21 mouse cellular contexts compared by ENCODE assay signal in genomic region chr2:102527563-102527962, GRCm38 (mm10).
"Had no signal": no experiment of that assay in that cellular context is flagged by ENCODE, and none has a peak within 500 bp of the region (broad histone marks: within the 10 kb centered on the region; RNA-seq: fewer than 3 reads in every experiment).

No protein-coding gene starts in this region.

- DNase-seq: kidney, adult 18-20 months; kidney, adult 9 months; kidney, postnatal 14 days; kidney, postnatal 4 days; liver; lung, adult 18-20 months; lung, postnatal 10 days; lung, postnatal 36 days; retina, postnatal 1 day; right cerebral cortex, postnatal 25 days; spleen, adult 18-20 months; thymus, postnatal 25 days had no signal

- H3K27ac ChIP-seq: limb, embryonic 10.5 days; limb, embryonic 13.5 days; liver, embryonic 12.5 days; liver, embryonic 15.5 days; lung, embryonic 15.5 days; midbrain, embryonic 10.5 days; midbrain, embryonic 13.5 days; stomach, embryonic 15.5 days had no signal

- H3K4me2 ChIP-seq: limb, embryonic 13.5 days; liver, embryonic 12.5 days; liver, embryonic 15.5 days; lung, embryonic 15.5 days; midbrain, embryonic 13.5 days; stomach, embryonic 15.5 days had no signal

- H3K4me1 ChIP-seq: limb, embryonic 10.5 days; limb, embryonic 13.5 days; liver, embryonic 12.5 days; liver, embryonic 15.5 days; lung, embryonic 15.5 days; megakaryocyte, embryonic 14.5 days; midbrain, embryonic 10.5 days; midbrain, embryonic 13.5 days; stomach, embryonic 15.5 days had no signal

- H3K9ac ChIP-seq: limb, embryonic 13.5 days; liver, embryonic 12.5 days; liver, embryonic 15.5 days; lung, embryonic 15.5 days; midbrain, embryonic 13.5 days; stomach, embryonic 15.5 days had no signal

- H3K36me3 ChIP-seq: limb, embryonic 10.5 days; limb, embryonic 13.5 days; liver, embryonic 12.5 days; liver, embryonic 15.5 days; lung, embryonic 15.5 days; midbrain, embryonic 10.5 days; midbrain, embryonic 13.5 days; stomach, embryonic 15.5 days had no signal

- H3K27me3 ChIP-seq: liver, embryonic 12.5 days; liver, embryonic 15.5 days; lung, embryonic 15.5 days; midbrain, embryonic 13.5 days; stomach, embryonic 15.5 days had no signal

- ATAC-seq: liver, embryonic 12.5 days; midbrain, embryonic 13.5 days had no signal

- H3K4me3 ChIP-seq: limb, embryonic 10.5 days; limb, embryonic 13.5 days; liver, embryonic 12.5 days; liver, embryonic 15.5 days; lung, embryonic 15.5 days; megakaryocyte, embryonic 14.5 days; midbrain, embryonic 10.5 days; midbrain, embryonic 13.5 days; stomach, embryonic 15.5 days had no signal

- H3K9me3 ChIP-seq: limb, embryonic 10.5 days; liver, embryonic 12.5 days; liver, embryonic 15.5 days; lung, embryonic 15.5 days; midbrain, embryonic 10.5 days; midbrain, embryonic 13.5 days; stomach, embryonic 15.5 days had no signal
